Mouse (Mus musculus) adrenal gland, adult 2 months (tissue): ENCODE data around the gene Gpc3. TPM values are rescaled to one million over a fixed set of nuclear protein-coding genes. Genes with fewer than 3 reads are reported as not detected.

Source experiments
- DNase-seq: peaks from one replicate; pipeline ENCODE4 v3.0.0; 2021
- long read RNA-seq: library from polyadenylated mRNA; stranded (forward); transcript quantifications from one replicate; pipeline ENCODE4 v2.0.0, GENCODE M21; 2021
- polyA plus RNA-seq: library from polyadenylated mRNA; depleted of rRNA; stranded (reverse); fragments of >200 nt; gene quantifications from 2 replicates; pipeline ENCODE4 v1.2.3, GENCODE M21; 2012; rRNA removed
- total RNA-seq, 2 experiments: library from RNA; stranded (reverse); gene quantifications; 2 replicates each; pipeline ENCODE4 v1.2.3; 2021

The Gpc3 gene
- 10 to 100 TPM; 43.7 to 81.7 TPM for total RNA-seq
- polyA plus RNA-seq: 30.9 and 33.7 TPM in 2 replicates
- long read RNA-seq, transcript Gpc3-201 (8 exons, 2,216 nt): major isoform, 59 of 62 reads
- long read RNA-seq, partial matches to known transcripts: 3 of 62 reads
- long read RNA-seq, other reads (novel, unspliced or antisense): 0 of 62 reads

- DNase-seq: peak; percentile 71
These were observed at the start of gene Gpc3 for GRCm38 (mm10) chrX:52613328-52614030. Gene Gpc3, minus strand, starts transcription at chrX:52613950.

DNA sequence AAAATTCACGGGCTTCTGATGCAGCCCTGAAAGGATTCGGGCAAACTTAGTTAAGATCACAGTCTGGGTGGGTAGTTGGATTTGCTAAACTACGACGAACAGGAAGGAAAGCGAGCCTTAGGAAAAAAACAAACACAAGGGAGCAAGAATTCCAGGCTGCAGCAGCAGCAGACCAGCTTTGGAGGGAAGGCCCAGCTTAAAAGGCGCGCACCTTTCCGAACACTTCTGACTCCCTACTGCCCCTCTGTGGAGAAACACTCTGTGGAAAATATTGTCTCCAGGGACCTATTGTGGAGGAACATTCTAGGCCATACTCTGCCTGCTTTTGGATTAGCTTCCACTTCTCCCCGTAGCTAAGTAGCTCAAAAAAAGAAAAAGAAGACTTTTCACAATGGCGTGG is 38.2 kb upstream of the Gpc3 start:
- DNase-seq: peak; percentile 15

GRCm38 (mm10) chrX:52651472-52651948 is 37.8 kb upstream of the Gpc3 start:
- no peak for DNase-seq

GRCm38 (mm10) chrX:52648910-52649785 is 35.4 kb upstream of the Gpc3 start:
- no peak for DNase-seq

GRCm38 (mm10) chrX:52644393-52644792 is 30.6 kb upstream of the Gpc3 start:
- DNase-seq: no peak

DNA sequence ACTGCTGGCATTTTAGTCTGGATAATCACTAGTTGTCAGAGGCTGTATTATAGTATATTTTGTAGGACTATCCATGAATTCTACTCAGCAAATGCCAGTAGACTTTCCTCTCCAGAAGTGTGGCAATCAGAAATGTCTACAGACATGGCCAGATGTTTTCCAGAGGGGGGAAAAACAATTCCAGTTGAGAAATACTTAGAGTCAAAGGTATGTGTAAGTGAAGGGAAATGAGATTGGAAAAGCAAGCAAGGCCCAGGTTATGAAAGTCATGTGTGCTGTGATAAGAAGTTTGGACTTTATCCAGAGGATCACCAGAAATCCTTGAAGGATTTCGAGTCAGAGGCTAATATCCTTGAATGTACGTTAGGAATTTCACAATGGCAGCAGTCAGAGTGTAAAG is 29.6 kb upstream of the Gpc3 start:
- DNase-seq: no peak

GRCm38 (mm10) chrX:52642126-52642525 is 28.4 kb upstream of the Gpc3 start:
- DNase-seq: no peak

GRCm38 (mm10) chrX:52637419-52637818 is 23.7 kb upstream of the Gpc3 start:
- DNase-seq: no peak

DNA sequence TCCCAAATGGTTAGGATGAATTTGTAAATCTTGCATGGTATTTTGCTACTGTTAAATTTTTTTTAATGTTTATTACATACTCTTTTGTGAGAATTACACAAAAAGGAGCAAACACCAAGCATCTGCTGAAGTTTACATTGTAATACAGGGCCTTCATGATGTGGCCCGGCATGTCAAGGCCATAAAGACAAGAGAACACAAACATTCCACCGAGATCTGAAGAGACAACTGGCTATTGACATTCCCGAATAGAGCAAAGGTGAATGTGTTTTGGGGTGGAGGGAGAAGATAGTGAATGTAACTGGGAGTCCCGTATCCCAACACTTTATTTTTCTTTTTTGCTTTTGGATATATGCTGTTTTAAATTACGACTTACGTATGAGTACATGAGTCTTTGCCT is 20.2 kb upstream of the Gpc3 start:
- no peak for DNase-seq

DNA sequence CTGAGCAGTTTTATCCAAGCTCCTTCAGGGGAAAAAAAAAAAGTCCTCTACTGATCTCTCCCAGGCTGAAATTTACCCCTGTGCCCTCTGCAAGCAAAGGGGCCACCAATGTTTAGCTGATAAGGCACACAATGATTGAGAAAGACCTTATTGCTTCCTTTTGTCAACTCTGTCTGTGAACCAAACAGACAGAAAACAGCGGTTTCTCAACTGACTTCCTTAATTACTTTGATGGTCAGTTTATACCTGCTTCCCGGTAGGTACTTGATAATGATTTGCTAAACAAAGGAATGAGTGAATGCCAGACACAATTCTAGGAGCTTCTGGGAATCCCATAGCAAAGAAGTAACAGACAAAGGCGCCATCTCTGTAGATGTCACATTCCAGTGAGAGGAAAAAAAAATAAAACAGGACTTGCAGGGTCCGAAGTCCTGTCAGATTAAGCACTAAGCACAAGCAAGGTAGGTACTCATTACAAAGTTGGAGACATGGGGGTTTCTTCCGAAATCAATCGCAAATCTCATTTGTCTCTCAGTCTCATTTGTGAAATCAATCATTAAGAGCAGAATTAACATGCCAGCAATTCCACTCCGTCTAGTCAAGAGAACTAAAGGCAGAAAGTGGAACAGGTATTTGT is 19.1 kb upstream of the Gpc3 start:
- no peak for DNase-seq

DNA sequence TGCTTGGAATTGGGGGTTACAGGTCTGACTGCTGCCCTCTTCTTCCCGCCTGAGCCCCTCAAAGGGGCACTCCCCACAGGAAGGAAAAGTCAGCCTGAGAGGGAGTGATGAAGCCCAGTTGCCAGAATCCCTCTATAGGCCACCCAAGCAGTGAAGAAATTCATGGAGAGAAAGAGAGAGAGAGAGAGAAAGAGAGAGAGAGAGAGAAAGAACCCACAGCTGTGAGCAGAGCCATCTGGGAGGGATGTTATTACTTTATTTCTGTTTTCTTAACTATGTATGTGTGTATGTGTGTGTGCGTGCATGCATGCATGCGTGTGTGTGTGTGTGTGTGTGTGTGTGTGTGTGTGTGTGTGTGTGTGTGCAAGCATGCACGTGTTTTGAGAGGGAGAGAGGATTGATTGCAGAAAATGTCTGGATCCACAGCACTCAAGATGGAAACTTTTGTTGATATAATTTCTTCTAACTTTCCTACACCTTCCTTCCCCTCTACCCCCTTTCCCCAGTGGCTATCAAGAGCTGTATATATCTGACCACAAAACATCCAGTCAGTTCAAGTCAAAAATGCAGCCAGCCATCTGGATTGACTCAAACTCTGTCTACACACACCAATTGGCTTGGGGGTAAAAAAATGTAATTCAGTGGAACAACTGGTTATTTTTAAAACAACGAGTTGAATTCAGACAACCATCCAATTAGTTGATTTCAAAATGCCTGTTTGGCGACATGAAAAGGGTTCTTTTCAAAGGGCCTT is 13.4 kb upstream of the Gpc3 start:
- DNase-seq: no peak

GRCm38 (mm10) chrX:52617813-52618212 is 4.1 kb upstream of the Gpc3 start:
- no peak for DNase-seq

DNA sequence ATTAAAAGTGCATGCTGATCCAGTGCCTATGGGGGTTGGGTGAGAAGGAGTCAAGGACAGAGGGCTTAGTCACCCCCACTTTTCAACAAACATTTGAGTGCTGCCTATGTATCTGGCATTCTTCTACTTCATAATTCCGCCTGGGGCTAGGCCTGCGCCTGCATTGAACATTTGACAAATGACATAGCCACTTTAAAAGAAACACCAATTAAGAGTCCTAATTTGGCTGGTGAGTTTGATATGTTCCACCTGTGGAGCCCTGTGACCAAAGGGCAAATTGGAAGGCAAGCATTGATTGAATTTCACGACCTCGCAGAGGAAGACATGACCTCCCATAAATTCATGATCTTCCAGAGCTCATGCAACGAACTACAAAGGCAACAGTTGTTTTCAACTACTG is 2.4 kb upstream of the Gpc3 start:
- no peak for DNase-seq

- no peak for DNase-seq
These were observed 256 bp upstream of the Gpc3 start for GRCm38 (mm10) chrX:52614031-52614381.

DNA sequence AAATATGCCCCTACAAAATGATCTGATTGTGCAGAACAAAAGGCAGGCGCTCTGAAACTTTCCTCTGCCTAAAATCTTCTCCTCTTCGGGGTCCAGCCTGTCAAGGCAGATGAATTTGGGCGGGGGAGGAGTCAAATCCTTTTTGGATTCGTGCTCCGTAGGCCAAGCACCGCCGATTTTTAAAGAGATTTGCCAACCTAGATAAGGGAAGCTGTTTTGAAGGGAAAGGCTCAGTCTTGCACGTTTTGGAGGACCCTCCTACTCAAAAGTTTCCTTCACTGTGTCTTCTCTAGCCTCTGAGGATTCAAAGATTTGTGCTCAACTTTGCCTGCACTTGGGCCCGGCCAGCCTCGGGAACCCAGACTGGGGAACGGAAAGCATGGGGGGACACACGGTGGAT is 944 bp downstream of the Gpc3 start:
- peak; percentile 1 for DNase-seq

GRCm38 (mm10) chrX:52611987-52612670 is 1.6 kb downstream of the Gpc3 start:
- peak; percentile 6 for DNase-seq

DNA sequence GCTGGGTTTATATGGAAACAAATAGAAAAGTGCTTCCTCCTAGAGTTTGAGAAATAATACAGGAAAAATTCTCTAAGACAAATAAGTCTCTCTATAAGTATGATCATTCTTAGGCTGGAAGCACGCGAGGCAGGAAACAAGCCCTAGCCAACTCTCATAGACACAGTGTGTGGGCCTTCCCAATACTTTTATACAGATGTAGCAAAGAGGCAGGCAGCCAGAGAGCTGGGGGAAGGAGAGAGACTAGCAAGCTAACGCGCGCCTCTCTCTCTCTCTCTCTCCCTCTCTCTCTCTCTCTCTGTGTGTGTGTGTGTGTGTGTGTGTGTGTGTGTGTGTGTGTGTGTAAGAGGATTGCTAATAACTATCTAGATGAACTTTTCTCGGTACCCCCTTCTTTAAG is 2.2 kb downstream of the Gpc3 start:
- DNase-seq: no peak

GRCm38 (mm10) chrX:52603143-52603542 is 10.6 kb downstream of the Gpc3 start:
- DNase-seq: no peak

- DNase-seq: no peak
These were observed 14.5 kb downstream of the Gpc3 start for GRCm38 (mm10) chrX:52599246-52599645.

GRCm38 (mm10) chrX:52587671-52588070 is 26.1 kb downstream of the Gpc3 start:
- no peak for DNase-seq

DNA sequence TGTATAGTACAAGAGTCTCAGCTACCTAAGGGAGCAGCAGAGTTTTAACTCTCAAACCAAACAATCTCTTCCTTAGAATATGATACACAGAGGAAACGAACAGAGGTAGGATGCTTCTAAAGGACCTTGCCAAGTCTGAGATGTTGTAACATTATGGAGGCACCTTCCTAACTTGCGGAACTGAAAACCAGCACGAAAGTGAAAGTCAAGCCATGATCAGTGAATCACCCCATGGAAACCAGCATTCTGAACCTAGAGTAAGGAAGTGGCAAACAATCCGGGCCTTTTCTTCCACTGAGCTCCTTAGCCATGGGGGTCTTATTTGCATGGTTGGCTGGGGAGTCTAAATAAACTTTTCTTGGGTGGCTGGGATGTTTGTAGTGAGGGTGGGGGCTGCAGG is 53.8 kb downstream of the Gpc3 start:
- DNase-seq: no peak
